Mouse (Mus musculus): ENCODE data around the gene Nkain4.

GRCm38 (mm10) chr2:180919913-180920809 lies 34.3 kb downstream of the Nkain4 start:
- TF ChIP-seq POLR2A (IDR thresholded peaks at IDR 0.05; ENCODE audit: control insufficient read depth in 1 of 2, insufficient read depth in 1 of 2, low read depth in 1 of 2, low read length in 2 of 2, poor library complexity in 1 of 2) = 0 out of 4 replicates have a peak, but pooled peaks of 1 of the 2 experiments have one; percentile 3
- no peak for TF ChIP-seq NRF1 (IDR thresholded peaks at IDR 0.05; ENCODE audit: insufficient read depth, low read depth, low read length, poor library complexity, severe bottlenecking)
- no peak for TF ChIP-seq HCFC1 (IDR thresholded peaks at IDR 0.05; ENCODE audit: low read depth, low read length)
- TF ChIP-seq CTCF (IDR thresholded peaks at IDR 0.05 in 2 of 3, conservative IDR thresholded peaks at IDR 0.05 in 1 of 3; ENCODE audit: control insufficient read depth in 1 of 3, insufficient read depth in 1 of 3, low read depth in 2 of 3, low read length in 3 of 3, poor library complexity in 1 of 3, severe bottlenecking in 1 of 3) = no peak
- TF ChIP-seq ZNF384 (IDR thresholded peaks at IDR 0.05; ENCODE audit: low read depth, low read length) = no peak
- TF ChIP-seq GABPA (IDR thresholded peaks at IDR 0.05; ENCODE audit: low read depth, low read length) = no peak
- no peak for TF ChIP-seq ZMIZ1 (IDR thresholded peaks at IDR 0.05; ENCODE audit: low read depth, low read length)
- TF ChIP-seq TBP (IDR thresholded peaks at IDR 0.05; ENCODE audit: low read depth, low read length) = no peak
- no peak for TF ChIP-seq JUND (IDR thresholded peaks at IDR 0.05; ENCODE audit: low read depth, low read length)
- TF ChIP-seq MXI1 (IDR thresholded peaks at IDR 0.05; ENCODE audit: low read depth, low read length) = no peak; the same call in 1 of the 2 replicates
- TF ChIP-seq CHD1 (IDR thresholded peaks at IDR 0.05; ENCODE audit: low read depth, low read length) = no peak
- no peak for TF ChIP-seq E2F4 (IDR thresholded peaks at IDR 0.05; ENCODE audit: borderline replicate concordance, low read depth, low read length)
- no peak for TF ChIP-seq SMC3 (IDR thresholded peaks at IDR 0.05; ENCODE audit: low read depth, low read length)

All from MEL (cell line).